Mouse (Mus musculus) adipocyte (in vitro differentiated cells): ENCODE data around the gene Dnajc8.
A peak's percentile ranks its signal among the peaks of the same experiment; 100 is the strongest.
"Not testable (repeated sequence)": the region's sequence is repeated elsewhere in the genome, so short reads cannot be mapped to it uniquely, and the experiment has no call there.

Source experiments
- DNase-seq: peaks from one replicate; pipeline ENCODE4 v3.0.0-alpha.2; 2016; ENCODE audit warnings: low spot score

The Dnajc8 gene

GRCm38 (mm10) chr4:132515369-132516155, 19.8 kb upstream of the Dnajc8 start:
- DNase-seq, result peak; percentile 99

GRCm38 (mm10) chr4:132518066-132518465, 17.3 kb upstream of the Dnajc8 start:
- no peak for DNase-seq

- no peak for DNase-seq
Measured at GRCm38 (mm10) chr4:132519188-132519587, 16.2 kb upstream of the Dnajc8 start.

GRCm38 (mm10) chr4:132524321-132524741, 11.0 kb upstream of the Dnajc8 start:
- no peak for DNase-seq

- DNase-seq, result no peak
Measured at GRCm38 (mm10) chr4:132524808-132525207, 10.5 kb upstream of the Dnajc8 start.

GRCm38 (mm10) chr4:132526678-132527077, 8.7 kb upstream of the Dnajc8 start:
- no peak for DNase-seq

- no peak for DNase-seq
Measured at GRCm38 (mm10) chr4:132527917-132528522, 7.3 kb upstream of the Dnajc8 start.

- no peak for DNase-seq
Measured at GRCm38 (mm10) chr4:132529344-132529743, 6.0 kb upstream of the Dnajc8 start.

GRCm38 (mm10) chr4:132530033-132530804, 5.1 kb upstream of the Dnajc8 start:
- no peak for DNase-seq

- peak; percentile 27 for DNase-seq
Measured at GRCm38 (mm10) chr4:132532496-132532895, 2.9 kb upstream of the Dnajc8 start.

GRCm38 (mm10) chr4:132532981-132533916, 2.1 kb upstream of the Dnajc8 start, which contains the start of gene Atpif1:
Atpif1 (minus strand) TSS chr4:132533659.
- peak; percentile 96 for DNase-seq

GRCm38 (mm10) chr4:132539481-132539880, 4.1 kb downstream of the Dnajc8 start:
- DNase-seq, result no peak

GRCm38 (mm10) chr4:132541413-132541812, 6.1 kb downstream of the Dnajc8 start:
- no peak for DNase-seq

- no peak for DNase-seq
Measured at GRCm38 (mm10) chr4:132542724-132543123, 7.4 kb downstream of the Dnajc8 start.

- DNase-seq, result peak; percentile 74
Measured at GRCm38 (mm10) chr4:132545851-132546250, 10.5 kb downstream of the Dnajc8 start.

GRCm38 (mm10) chr4:132554221-132554620, 18.9 kb downstream of the Dnajc8 start:
- no peak for DNase-seq

GRCm38 (mm10) chr4:132554653-132555052, 19.3 kb downstream of the Dnajc8 start:
- no peak for DNase-seq

- DNase-seq, result not testable (repeated sequence)
Measured at GRCm38 (mm10) chr4:132555550-132555949, 20.2 kb downstream of the Dnajc8 start.

- DNase-seq, result no peak
Measured at GRCm38 (mm10) chr4:132563261-132563660, 27.9 kb downstream of the Dnajc8 start.

GRCm38 (mm10) chr4:132563965-132564364, 28.6 kb downstream of the Dnajc8 start, which contains the start of gene Ptafr:
Ptafr (plus strand) TSS chr4:132564067.
- no peak for DNase-seq

- DNase-seq, result no peak
Measured at GRCm38 (mm10) chr4:132565089-132565747, 29.9 kb downstream of the Dnajc8 start.
